ENCODE assay signal across 29 mouse cellular contexts in genomic region chr10:50890621-50891020, GRCm38 (mm10). TPM values are rescaled to one million over a fixed set of nuclear protein-coding genes. Genes with fewer than 3 reads are reported as not detected.
"Had no signal": no experiment of that assay in that cellular context is flagged by ENCODE, and none has a peak within 500 bp of the region (broad histone marks: within the 10 kb centered on the region; RNA-seq: fewer than 3 reads in every experiment).

No protein-coding gene starts in this region.

- H3K9ac ChIP-seq: heart, embryonic 12.5 days; hindbrain, embryonic 12.5 days; hindbrain, embryonic 15.5 days; intestine, embryonic 15.5 days; limb, embryonic 12.5 days; liver, embryonic 13.5 days; liver, embryonic 15.5 days had no signal

- DNase-seq: gastrocnemius, adult 2 months; gastrocnemius, postnatal 10 days; gastrocnemius, postnatal 25 days; heart, adult 18-20 months; heart, postnatal 10 days; heart, postnatal 4 days; kidney, adult 18-20 months; kidney, adult 9 months; kidney, postnatal 10 days; kidney, postnatal 25 days; kidney, postnatal 4 days; liver; liver, embryonic 13.5 days had no signal

- H3K9me3 ChIP-seq: heart, embryonic 10.5 days; heart, embryonic 12.5 days; hindbrain, embryonic 12.5 days; hindbrain, embryonic 15.5 days; intestine, embryonic 15.5 days; limb, embryonic 10.5 days; limb, embryonic 12.5 days; liver, embryonic 13.5 days; liver, embryonic 15.5 days had no signal

- ATAC-seq: inflammation-experienced regulatory T-cells, adult 6 months; intestine, embryonic 15.5 days; intestine, postnatal 0 days had no signal

- H3K36me3 ChIP-seq: heart, embryonic 10.5 days; heart, embryonic 12.5 days; hindbrain, embryonic 12.5 days; hindbrain, embryonic 15.5 days; intestine, embryonic 15.5 days; limb, embryonic 10.5 days; limb, embryonic 12.5 days; liver, embryonic 13.5 days; liver, embryonic 15.5 days had no signal

- H3K4me3 ChIP-seq: gastrocnemius, adult 2 months; heart, embryonic 10.5 days; heart, embryonic 12.5 days; hindbrain, embryonic 12.5 days; hindbrain, embryonic 15.5 days; intestine, embryonic 15.5 days; layer of hippocampus, adult 2 months; left cerebral cortex, adult 2 months; limb, embryonic 10.5 days; limb, embryonic 12.5 days; liver, embryonic 13.5 days; liver, embryonic 15.5 days had no signal

- H3K4me2 ChIP-seq: heart, embryonic 12.5 days; hindbrain, embryonic 12.5 days; hindbrain, embryonic 15.5 days; intestine, embryonic 15.5 days; limb, embryonic 12.5 days; liver, embryonic 11.5 days; liver, embryonic 13.5 days; liver, embryonic 15.5 days had no signal

- H3K27ac ChIP-seq: gastrocnemius, adult 2 months; heart, embryonic 10.5 days; hindbrain, embryonic 12.5 days; hindbrain, embryonic 15.5 days; intestine, embryonic 15.5 days; layer of hippocampus, adult 2 months; left cerebral cortex, adult 2 months; limb, embryonic 10.5 days; limb, embryonic 12.5 days; liver, embryonic 13.5 days; liver, embryonic 15.5 days had no signal

RNA-seq across cellular contexts. Expression of gene Sim1, which starts 3.9 kb away (rescaled TPM):
- polyA plus RNA-seq: frontal cortex, adult 2 months; heart, embryonic 12.5 days; heart, embryonic 14.5 days; heart, embryonic 16.5 days; inflammation-experienced regulatory T-cells, adult 6 months; intestine, embryonic 15.5 days; intestine, postnatal 0 days; liver, embryonic 13.5 days; liver, embryonic 15.5 days had no signal
